Mouse (Mus musculus) MEL (cell line): Measurements from ENCODE around the gene Ptpdc1.

Experiments
- BHLHE40 ChIP-seq: IDR thresholded peaks from 2 replicates; pipeline ENCODE4 v1.6.1; 2012; ENCODE audit warnings: low read depth, mild to moderate bottlenecking, inconsistent platforms, low read length, improper control_type of control experiment, borderline replicate concordance
- CTCF ChIP-seq, 3 experiments: IDR thresholded peaks in 2 of 3; conservative IDR thresholded peaks in 1 of 3; 2 replicates each; pipeline ENCODE4 v1.5.1; 2011 to 2012; ENCODE audit warnings: low read length in 3 of 3, low read depth in 2 of 3, mild to moderate bottlenecking in 2 of 3, improper control_type of control experiment in 1 of 3, inconsistent platforms in 1 of 3, mixed read lengths in 1 of 3, moderate library complexity in 1 of 3; ENCODE audit not compliant: control insufficient read depth in 1 of 3, insufficient read depth in 1 of 3, poor library complexity in 1 of 3, severe bottlenecking in 1 of 3
- GATA1 ChIP-seq: IDR thresholded peaks from 2 replicates; pipeline ENCODE4 v1.6.1; 2011; ENCODE audit warnings: low read depth, low read length, improper control_type of control experiment
- MAX ChIP-seq: IDR thresholded peaks from 2 replicates; pipeline ENCODE4 v1.6.1; 2011; ENCODE audit warnings: low read length, improper control_type of control experiment
- MEF2A ChIP-seq: IDR thresholded peaks from 2 replicates; pipeline ENCODE4 v1.6.1; 2014; ENCODE audit warnings: low read depth, mild to moderate bottlenecking, inconsistent platforms, low read length, improper control_type of control experiment; ENCODE audit not compliant: poor library complexity, insufficient replicate concordance, severe bottlenecking; ENCODE audit errors: extremely low read depth
- NRF1 ChIP-seq: IDR thresholded peaks from 2 replicates; pipeline ENCODE4 v1.6.1; 2014; ENCODE audit warnings: low read depth, mild to moderate bottlenecking, inconsistent platforms, low read length, improper control_type of control experiment, moderate library complexity; ENCODE audit not compliant: poor library complexity, insufficient read depth, severe bottlenecking
- POLR2A ChIP-seq, 2 experiments: IDR thresholded peaks; 2 replicates each; pipeline ENCODE4 v1.6.1; 2011 to 2012; ENCODE audit warnings: low read length in 2 of 2, mild to moderate bottlenecking in 2 of 2, control low read depth in 1 of 2, improper control_type of control experiment in 1 of 2, low read depth in 1 of 2, moderate library complexity in 1 of 2; ENCODE audit not compliant: control insufficient read depth in 1 of 2, insufficient read depth in 1 of 2, poor library complexity in 1 of 2
- POLR2AphosphoS2 ChIP-seq: IDR thresholded peaks from 2 replicates; pipeline ENCODE4 v1.6.1; 2011; ENCODE audit warnings: low read length, improper control_type of control experiment
- UBTF ChIP-seq: IDR thresholded peaks from 2 replicates; pipeline ENCODE4 v1.6.1; 2012; ENCODE audit warnings: low read depth, mild to moderate bottlenecking, inconsistent platforms, low read length, improper control_type of control experiment, moderate library complexity, borderline replicate concordance; ENCODE audit not compliant: insufficient read depth
- ZNF384 ChIP-seq: IDR thresholded peaks from 2 replicates; pipeline ENCODE4 v1.6.1; 2012; ENCODE audit warnings: low read depth, mild to moderate bottlenecking, inconsistent platforms, low read length, improper control_type of control experiment

DNA sequence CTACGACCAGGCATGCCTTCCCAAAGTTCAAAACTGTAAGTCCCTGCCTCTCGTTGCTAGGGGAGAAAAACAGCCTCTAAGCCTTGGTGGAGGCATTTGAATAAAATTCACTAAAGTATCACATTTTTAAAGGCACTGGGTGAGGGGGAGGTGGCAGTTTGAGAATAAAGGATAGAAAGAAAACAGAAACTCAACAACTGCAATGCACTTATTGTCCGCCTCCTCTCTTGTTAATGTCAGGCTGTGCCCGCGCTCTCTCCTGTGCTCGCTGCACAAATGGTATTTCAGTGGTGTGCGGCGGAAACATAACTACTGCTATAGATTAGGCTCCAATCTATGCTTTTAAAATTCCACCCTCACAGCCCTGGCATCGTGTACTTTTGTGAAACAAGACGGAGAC is 31.4 kb downstream of the Ptpdc1 start:
- TF ChIP-seq UBTF, result no peak
- no peak for TF ChIP-seq POLR2AphosphoS2
- TF ChIP-seq ZNF384, result no peak
- no peak for TF ChIP-seq POLR2A (IDR thresholded peaks at IDR 0.05; ENCODE audit: control insufficient read depth in 1 of 2, insufficient read depth in 1 of 2, low read depth in 1 of 2, low read length in 2 of 2, poor library complexity in 1 of 2)
- TF ChIP-seq MEF2A, result no peak
- TF ChIP-seq BHLHE40, result no peak
- no peak for TF ChIP-seq CTCF (IDR thresholded peaks at IDR 0.05 in 2 of 3, conservative IDR thresholded peaks at IDR 0.05 in 1 of 3; ENCODE audit: control insufficient read depth in 1 of 3, insufficient read depth in 1 of 3, low read depth in 2 of 3, low read length in 3 of 3, poor library complexity in 1 of 3, severe bottlenecking in 1 of 3)
- no peak for TF ChIP-seq NRF1
- TF ChIP-seq GATA1, result no peak
- no peak for TF ChIP-seq MAX
